Mouse (Mus musculus): ENCODE results near the gene Mical3.

Mical3 gene

GRCm38 (mm10) chr6:121014339-121014738 is 116.5 kb downstream of the Mical3 start:
- DNase-seq (ENCODE audit: low spot score), result no peak

DNA sequence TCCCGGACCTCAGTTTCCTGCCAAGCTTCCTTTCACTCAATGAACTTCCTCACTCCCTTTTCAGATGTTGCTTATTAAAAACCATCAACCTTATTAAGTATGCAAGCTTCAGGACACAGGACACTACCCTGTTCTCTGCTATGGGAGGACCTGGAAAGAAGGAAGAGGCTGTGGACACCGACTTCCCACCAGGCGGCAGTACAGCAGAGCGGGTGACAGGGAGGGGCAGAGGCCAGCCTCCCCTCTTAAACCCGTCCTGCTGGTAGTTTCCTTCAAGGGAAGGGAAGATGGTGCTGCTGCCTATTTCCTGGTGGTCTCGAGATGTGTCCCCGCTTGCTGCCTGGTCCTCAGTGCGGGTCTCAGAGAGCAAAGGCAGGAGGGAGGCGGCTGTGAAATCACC is 117.0 kb downstream of the Mical3 start:
- peak; percentile 16 for DNase-seq (ENCODE audit: low spot score)

GRCm38 (mm10) chr6:121011709-121012108 is 119.1 kb downstream of the Mical3 start:
- no peak for DNase-seq (ENCODE audit: low spot score)

- DNase-seq (ENCODE audit: low spot score), result no peak
These were observed 121.1 kb downstream of the Mical3 start for GRCm38 (mm10) chr6:121009651-121010050.

GRCm38 (mm10) chr6:121004959-121005358 is 125.8 kb downstream of the Mical3 start:
- DNase-seq (ENCODE audit: low spot score), result peak; percentile 77

DNA sequence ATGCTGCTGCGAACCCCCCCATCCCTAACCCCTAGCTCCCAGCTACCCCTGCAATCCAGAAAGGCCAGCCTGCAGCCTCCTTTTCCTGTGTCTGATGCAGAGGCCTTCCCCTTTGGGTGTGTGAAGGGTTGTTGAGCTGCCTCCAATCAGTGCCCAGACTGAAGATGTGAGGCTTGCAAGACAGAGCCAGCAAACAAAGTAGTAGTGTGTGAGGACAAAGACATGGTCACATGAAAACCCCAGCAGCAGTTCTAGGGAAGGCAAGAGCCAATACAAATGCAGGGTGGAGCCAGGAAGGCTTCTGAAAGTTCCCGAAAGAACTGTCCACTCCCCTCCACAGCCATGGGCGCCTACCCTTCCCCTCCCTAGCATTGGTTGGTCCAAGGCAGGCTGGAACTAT is 127.8 kb downstream of the Mical3 start:
- peak; percentile 22 for DNase-seq (ENCODE audit: low spot score)

DNA sequence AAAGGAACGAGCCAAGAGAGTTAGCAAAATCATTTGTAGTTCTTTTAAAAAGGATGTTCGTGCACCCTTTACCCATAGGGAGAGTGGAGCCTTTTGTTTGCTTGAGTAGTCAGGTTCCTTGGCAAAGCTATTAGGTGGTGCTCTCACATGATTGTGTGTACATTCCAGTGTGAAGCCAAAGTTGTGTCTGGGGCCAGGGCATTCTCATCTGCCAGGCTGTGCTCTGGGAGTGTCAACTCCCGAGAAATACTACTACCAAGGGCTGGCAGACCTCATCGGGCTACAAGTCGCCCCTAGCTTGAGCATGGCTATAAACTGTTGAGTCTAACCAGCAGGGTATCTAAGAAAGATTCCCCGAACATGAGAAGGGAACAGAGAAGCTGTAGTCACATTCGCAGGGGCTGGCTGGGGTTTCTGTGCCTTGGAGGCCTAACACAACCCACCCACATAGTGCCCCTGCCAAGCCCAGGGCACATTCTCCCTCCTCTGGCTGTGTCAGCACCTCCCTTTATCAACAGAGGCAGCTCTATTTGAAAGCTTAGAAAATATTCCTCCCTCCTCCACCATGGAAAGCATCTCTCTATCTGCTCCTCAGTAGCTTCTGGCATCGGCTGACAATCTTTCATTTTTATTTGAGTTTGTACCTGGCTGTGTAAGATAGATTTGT is 130.8 kb downstream of the Mical3 start:
- DNase-seq (ENCODE audit: low spot score), result peak; percentile 37

DNA sequence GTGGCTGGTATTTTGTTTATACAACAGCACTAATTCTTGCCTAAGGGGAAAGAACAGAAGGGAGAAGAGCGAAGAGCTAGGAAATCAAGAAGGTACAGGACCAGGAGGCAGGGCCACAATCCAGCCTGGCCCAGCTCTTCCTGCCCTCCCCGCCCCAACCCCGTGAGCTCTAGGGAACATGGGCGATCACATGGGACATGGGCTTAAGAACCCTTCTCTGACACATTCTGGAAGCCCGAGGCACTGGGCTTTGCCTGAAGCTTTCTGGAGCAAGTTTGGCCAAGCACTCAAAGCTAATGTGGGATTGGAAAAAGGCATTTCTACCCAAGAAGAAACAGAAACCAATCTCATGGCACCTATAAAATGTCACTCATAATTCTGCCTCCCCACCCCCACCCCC is 131.7 kb downstream of the Mical3 start:
- DNase-seq (ENCODE audit: low spot score), result peak; percentile 16

- no peak for DNase-seq (ENCODE audit: low spot score)
These were observed 134.2 kb downstream of the Mical3 start for GRCm38 (mm10) chr6:120996607-120997006.

- DNase-seq (ENCODE audit: low spot score), result no peak
These were observed 135.3 kb downstream of the Mical3 start for GRCm38 (mm10) chr6:120995541-120995940.

DNA sequence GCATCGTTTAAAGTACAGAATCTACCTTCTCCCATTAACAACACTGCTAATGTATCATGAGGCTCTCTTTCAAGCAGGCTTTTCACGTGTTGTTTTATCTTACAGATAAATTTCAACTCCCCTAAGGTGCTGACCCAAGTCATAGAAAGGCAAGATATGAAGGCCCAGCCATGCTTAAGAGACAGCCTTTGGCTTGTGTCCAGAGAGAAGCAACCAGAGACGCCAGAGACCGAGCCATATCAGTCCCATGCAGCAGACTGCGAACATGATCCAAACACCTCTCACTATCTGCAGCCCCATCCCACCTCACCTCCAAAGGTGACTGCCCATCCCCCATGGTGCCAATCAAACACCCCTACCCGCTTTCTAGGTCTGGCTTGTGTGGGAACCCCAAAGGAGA is 138.9 kb downstream of the Mical3 start:
- no peak for DNase-seq (ENCODE audit: low spot score)

DNA sequence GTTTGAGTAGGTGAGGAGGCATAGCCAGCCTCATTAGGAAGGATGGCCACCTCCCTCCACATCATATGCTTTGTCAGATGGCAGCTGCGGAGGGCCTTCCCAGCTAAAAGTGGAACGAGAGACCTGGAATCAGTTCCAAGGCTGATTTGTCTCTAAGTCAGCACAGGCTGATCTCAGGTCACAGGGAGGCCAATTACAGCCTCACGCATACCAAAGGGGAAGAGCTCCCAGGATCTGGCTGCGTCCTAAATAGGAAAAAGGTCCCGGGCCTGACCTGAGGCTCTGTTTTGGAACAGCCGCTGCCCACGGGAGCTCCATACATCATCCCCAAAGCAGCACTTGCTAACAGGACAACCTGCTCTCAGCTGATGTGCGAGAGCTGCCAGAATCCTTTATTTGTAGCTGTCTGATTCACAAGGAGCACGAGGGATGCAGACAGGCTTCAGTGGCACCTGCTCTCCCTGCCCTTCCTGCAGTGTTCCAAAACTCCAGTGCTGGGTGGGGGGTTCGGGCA is 143.2 kb downstream of the Mical3 start:
- peak; percentile 87 for DNase-seq (ENCODE audit: low spot score)

GRCm38 (mm10) chr6:120987164-120987563 is 143.6 kb downstream of the Mical3 start:
- DNase-seq (ENCODE audit: low spot score), result no peak

DNA sequence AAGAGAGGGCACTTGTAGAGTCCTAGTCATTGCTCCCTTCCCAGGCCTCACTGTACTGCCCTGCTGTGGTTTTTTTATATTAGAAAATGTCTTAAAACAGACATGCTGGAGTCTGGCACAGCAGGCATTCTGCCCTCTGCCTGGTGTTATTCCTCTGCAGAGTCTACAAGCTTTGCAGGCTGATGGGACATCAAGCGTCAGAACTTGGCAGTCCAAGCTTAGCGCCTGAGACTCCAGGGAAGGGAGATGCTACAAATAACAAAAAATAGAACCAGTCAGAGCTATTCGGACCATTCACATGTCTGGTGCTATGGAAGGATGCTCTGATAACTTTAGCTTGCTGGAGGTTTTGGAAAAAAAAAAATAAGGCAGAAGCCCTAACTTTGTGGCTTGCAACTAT is 144.6 kb downstream of the Mical3 start:
- no peak for DNase-seq (ENCODE audit: low spot score)

GRCm38 (mm10) chr6:120982314-120982713 is 148.5 kb downstream of the Mical3 start:
- no peak for DNase-seq (ENCODE audit: low spot score)

DNA sequence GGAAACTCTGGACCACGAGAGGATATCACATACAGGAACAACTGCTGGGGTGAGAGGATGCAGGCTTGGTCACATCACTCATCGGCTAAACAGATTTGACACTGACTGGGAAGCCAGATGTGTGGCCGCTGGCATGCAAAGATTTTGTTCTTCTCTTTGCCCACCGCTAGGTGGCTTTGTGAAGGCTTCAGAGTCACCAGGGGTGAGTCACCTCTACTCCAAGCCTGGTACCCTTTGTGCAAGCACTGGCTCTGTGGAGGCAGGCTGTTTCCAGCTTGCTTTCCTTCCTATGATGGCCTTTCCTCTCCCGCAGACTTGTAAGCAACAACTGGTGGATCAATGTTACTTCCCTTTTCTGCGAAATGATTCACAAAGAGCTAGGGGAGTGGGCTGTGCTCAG is 149.3 kb downstream of the Mical3 start:
- peak; percentile 46 for DNase-seq (ENCODE audit: low spot score)

DNA sequence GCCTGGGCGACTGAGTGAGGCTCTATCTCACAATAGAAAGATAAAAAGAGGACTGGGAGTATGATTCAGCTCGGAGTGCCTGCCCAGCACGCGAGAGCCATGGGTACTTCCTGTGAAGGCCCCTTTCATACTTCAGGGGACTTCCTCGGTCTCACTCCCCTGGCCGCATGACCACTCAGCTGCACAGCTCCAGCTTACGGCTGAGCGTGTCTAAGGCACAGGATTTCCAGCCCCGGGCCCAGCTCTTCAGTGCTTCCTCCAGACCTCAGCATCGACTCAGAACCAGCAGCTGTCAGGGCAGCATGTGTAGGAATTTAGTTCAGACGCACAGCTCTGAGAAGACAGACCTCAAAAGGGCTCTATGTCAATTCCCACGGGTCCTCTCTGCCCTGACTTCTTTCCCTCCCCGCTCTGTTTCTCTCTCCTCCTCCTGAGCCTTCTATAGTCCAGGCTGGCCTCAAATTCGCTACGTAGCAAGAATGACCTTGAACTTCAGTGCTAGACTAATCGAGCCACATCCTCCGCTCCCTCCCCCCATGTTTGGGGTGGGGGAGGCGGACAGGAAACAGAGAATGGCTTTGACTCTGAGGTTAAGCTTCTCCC is 152.7 kb downstream of the Mical3 start:
- DNase-seq (ENCODE audit: low spot score), result no peak

GRCm38 (mm10) chr6:120976991-120977390 is 153.8 kb downstream of the Mical3 start:
- DNase-seq (ENCODE audit: low spot score), result no peak

GRCm38 (mm10) chr6:120976097-120976496 is 154.7 kb downstream of the Mical3 start:
- DNase-seq (ENCODE audit: low spot score), result no peak

DNA sequence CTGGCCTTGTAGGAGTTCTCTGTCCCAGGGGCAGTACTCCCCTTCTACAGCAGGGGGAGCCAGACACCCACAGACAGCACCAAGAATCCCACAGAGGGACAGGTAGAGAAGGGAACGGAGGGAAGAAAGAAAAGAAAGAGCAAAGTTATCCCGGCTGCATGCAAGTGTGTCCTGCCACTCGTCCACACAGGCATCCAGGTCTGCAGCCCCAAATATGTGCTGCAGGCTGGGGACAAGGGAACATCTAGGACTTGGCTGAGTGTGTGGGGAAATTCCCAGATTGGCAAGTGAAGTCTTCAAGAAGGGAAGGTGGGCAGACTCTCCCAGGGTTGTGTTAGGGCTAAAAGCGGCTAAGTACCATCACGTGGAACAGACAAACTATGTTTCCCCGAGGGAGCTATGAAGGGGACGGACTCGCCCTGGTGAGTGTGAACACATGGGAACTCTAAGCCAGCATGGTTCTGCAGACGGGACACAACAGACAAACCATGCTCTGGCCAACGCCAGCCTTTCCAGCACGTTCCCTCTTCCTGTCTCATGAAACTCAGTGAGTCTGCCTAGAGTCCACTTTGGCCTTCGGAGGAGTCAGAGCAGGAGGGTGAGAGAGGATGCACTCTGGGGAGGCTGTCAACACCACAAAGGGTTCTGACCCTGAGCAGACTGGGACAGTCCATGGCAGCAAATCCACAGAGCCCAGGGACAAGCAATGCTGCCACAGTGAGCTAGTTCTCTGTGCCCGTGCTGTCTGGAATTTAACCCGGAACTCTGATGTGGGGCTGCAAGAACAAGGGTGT is 158.8 kb downstream of the Mical3 start:
- DNase-seq (ENCODE audit: low spot score), result peak; percentile 86

DNA sequence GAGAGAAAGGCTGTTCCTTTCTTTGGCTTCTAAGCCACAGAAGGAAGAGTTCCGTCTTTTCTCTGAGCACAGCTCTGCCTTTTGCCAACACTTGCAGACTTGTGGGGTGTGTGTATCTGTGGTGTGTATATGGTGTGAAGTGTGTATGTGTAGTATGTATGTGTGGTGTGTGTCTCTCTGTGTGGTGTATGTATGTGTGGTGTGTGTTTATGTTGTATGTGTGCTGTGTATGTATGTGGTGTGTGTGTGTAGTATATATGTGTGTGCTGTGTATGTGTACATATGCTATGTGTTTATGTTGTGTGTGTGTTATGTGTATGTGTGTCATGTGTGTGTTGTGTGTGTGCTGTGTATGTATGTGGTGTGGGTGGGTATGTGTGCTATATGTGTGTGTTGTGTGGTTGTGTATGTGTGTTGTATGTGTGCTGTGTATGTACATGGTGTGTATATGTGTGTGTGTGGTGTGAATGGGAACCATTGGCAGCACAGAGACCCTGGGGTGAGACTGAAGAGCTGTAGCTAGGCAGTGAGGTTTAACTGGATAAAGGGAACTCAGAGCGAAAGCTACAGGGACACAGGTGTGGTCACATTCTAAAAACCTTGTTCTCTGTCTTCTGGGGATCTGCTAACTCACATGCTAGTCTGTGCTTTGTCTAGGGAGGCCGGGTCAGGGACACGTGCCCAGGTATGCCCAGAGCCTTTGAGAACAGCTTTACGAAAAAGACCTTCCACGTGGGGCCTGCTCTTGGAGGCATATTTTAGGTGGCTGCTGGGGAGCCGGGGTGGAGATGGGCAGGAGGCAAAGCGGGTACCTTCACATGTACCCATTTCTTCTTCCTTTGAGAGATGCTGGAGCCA is 159.6 kb downstream of the Mical3 start:
- DNase-seq (ENCODE audit: low spot score), result no peak

GRCm38 (mm10) chr6:120965814-120966213 is 165.0 kb downstream of the Mical3 start:
- no peak for DNase-seq (ENCODE audit: low spot score)
